Mouse (Mus musculus) frontal cortex, adult (tissue): Measurements from ENCODE around the gene Tmem37.
A peak's percentile ranks its signal among the peaks of the same experiment; 100 is the strongest.

Source experiments
- ATAC-seq: cut with Nextera tagmentation; 2 replicates; pipeline ENCODE4 v1.9.2; 2017; ENCODE audit warnings: mild to moderate bottlenecking, moderate library complexity, mixed read lengths; ENCODE audit not compliant: low TSS enrichment

Tmem37 gene

DNA sequence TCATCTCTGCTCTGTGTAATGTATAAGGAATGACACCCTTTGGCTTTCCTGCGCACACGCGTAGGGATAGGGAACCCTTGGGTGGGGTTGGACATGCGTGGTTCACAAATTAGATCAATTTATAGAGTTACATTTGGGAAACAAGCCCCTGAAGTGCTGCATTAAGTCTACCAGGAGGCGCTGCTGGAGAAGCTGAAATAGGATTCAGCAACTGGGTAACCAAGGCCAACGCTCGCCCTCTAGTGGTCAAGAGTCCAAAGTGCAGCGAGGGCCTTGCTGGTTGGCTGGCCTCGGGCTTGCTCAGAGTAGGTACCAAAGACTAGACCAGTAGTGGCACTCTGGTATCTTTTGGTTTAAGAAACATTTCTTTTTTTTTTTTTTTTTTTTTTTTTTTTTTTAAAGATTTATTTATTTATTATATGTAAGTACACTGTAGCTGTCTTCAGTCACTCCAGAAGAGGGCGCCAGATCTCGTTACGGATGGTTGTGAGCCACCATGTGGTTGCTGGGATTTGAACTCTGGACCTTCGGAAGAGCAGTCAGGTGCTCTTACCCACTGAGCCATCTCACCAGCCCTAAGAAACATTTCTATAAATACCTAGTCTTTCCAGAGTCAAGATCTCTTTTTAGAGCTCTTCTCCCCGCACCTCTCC is 19.7 kb upstream of the Tmem37 start:
- peak; percentile 97 for ATAC-seq

DNA sequence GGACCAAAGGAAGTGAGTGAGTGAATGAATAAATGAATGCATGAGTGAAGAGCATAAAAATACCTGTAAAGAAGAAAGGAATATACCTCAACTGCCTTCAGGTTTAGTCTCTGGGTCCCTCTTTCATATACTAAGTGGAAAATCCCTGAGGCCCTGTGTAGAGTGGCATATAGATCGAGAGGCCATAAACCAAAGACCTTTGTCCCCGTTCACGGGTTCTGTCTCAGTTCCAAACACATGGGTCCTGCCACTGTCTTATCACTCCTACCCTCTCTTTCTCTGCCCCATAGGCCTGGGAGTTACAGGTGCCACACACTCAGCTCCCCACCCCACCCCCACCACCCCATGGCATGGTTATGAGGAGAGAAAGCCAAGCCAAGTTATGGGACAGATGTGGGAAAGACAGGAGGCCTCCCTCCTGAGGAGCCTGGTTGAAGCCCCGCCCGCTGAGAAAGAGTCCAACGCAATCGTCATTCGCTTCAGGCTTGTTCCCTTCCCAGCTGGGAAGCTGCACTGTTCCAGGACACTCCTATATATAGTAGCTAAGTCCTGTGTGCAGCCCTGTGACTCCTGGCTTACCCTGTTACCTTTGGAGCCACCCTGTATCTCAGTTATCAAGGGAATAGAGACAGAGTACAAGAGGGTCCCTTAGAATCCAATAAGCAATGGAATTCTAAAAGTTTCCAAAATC is 17.2 kb upstream of the Tmem37 start:
- ATAC-seq: no peak

GRCm38 (mm10) chr1:120089180-120089579 is 15.3 kb upstream of the Tmem37 start:
- no peak for ATAC-seq

DNA sequence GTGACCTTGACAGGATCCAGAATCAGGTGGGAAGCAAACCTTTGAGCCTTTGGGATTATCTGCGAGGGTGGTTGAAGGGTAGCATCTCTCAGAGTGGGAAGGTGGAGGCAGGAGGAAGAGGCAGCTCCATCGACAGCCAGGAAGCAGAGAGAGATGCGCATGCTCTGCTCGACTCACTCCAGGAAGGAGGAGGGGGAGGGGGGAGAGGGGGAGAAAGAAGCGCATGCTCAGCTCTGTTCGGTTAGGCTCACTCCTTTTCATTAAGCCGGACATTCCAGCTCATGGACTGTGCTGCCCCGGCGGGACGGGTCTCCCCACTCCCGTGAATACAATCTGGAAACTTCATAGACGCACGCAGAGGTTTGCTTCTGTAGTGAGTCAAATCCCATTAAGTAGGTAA is 12.8 kb upstream of the Tmem37 start:
- no peak for ATAC-seq

DNA sequence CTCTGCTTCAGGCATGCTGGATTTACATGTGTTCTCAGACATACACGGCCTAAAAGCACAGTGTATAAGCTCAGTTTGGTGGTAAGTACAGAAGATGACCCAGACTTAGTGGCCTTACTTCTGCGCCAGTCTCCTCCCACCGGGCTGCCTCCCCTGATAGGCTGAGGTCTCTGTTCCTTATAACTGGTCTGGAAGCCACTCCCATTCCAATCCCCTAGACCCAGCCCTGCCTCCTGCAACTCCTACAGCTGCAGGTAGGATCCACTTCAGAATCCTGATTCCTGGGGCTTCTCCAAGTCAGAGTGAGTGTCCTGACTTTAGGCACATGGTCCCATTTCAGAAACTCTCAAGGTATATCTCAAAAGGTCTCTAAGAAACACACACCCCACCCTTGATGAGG is 11.8 kb upstream of the Tmem37 start:
- ATAC-seq: no peak

DNA sequence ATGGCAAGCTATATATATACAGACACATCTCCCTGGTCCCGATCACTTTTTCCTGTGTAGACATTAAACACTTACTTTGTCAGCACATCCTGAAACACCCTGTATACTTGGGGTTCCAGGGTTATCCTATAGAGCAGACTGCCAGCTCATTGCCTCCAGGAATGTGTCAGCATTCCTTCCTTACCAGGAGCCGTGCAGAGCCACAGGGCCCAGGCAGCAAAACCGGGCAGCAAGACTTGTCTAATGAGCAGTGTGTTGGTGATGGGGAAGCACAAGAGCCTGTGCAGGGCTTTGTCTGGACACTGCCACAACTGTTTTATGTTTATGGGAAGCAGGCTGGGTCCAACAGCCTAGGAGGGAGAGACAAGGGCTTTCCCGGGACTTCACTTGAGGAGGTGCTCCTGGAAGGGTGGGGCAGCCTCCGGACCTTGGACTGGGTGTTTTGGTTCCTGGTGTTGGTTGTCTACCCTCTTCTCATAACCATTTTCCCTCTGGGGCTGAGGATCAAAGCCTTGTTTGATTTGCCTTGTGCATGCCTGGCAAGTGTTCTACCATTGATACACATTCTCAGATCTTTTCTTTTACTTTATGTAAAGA is 10.1 kb upstream of the Tmem37 start:
- no peak for ATAC-seq

- ATAC-seq: peak; percentile 47; the same call in 1 of the 2 replicates
These were observed 9.2 kb upstream of the Tmem37 start for GRCm38 (mm10) chr1:120082957-120083585.

GRCm38 (mm10) chr1:120080632-120081031 is 6.8 kb upstream of the Tmem37 start:
- no peak for ATAC-seq

- no peak for ATAC-seq
These were observed 4.0 kb upstream of the Tmem37 start for GRCm38 (mm10) chr1:120077746-120078410.

DNA sequence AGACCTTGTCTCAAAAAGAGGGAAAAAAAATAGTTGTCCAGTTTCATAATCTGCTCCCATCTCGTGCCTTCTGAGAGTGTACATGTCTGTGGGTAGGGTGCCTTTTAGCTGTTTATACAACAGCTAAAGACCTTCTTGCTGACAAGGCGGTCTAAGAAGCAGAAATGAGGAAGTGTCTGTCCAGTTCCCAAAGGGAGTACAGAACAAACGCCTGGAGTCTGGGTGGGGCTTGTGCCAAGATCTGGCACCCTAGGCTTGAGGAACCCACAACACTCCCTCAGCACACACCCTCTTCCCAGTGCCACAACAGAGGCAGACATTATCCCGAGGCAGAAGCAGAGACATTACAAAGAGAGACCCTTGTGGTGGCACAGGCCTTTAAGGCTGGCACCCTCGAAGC is 1.6 kb upstream of the Tmem37 start:
- no peak for ATAC-seq

GRCm38 (mm10) chr1:120074931-120075330 is 1.1 kb upstream of the Tmem37 start:
- ATAC-seq: no peak

GRCm38 (mm10) chr1:120074307-120074702 is 431 bp upstream of the Tmem37 start:
- peak; percentile 46 for ATAC-seq

- ATAC-seq: 0 out of 2 replicates have a peak, but pooled peaks have one; percentile 10
These were observed 974 bp downstream of the Tmem37 start for GRCm38 (mm10) chr1:120072900-120073299.

GRCm38 (mm10) chr1:120071133-120071532 is 2.7 kb downstream of the Tmem37 start:
- ATAC-seq: no peak

- ATAC-seq: no peak
These were observed 3.7 kb downstream of the Tmem37 start for GRCm38 (mm10) chr1:120070168-120070567.

DNA sequence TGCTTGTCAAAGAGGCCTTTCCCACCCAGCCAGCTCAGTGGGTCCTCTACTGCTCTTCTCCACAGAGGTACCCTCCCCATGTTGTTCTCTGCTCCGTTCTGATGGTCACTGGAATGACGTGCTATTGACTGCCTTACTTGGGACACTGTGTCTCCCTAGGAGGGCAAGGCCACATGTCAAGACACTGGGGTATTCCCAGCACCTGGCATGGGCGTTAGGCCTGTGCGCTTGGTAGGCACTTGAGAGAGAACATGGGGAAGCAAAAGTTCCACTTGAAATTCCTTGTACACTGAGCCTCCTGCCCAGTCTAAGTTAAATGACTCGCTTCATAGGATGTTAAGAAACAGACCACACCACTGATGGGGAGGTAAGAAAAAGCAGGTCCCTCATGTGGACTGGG is 4.8 kb downstream of the Tmem37 start:
- no peak for ATAC-seq

DNA sequence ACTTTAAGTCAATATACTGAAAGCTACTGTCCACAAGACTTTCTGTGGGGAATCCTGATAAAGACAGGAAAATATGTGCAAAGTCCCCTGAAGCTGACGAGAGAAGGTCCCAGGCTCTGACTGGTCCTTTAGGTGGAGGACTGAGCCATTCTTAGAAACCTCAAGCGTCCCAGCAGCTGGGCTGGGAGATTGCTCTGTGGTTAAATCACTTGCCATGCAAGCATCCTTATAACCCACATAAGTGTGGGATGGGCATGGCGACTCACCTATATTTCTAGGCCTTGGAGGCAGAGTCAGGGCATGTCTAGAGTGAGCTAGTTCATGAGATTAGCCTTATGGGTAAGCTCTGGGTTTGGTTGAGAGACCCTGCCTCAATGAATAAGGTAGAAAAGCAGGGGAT is 7.2 kb downstream of the Tmem37 start:
- ATAC-seq: no peak

DNA sequence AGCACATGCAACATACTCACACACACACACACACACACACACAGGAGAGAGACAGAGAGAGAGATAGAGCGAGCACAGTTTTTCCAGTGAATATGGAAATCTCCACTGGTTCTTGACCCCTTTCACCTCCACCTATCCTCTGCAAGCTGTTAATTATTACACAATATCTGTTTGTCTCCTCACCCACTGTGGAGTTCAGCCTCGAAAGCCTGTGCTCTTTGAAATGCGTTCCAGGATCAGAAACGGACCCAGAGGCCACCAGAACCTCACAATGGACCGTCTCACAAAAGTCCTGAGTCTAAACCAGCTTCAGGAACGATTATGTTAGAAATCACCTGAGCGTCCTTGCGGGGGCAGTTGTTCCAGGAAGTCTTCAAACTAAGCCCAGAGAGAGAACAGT is 7.7 kb downstream of the Tmem37 start:
- no peak for ATAC-seq

DNA sequence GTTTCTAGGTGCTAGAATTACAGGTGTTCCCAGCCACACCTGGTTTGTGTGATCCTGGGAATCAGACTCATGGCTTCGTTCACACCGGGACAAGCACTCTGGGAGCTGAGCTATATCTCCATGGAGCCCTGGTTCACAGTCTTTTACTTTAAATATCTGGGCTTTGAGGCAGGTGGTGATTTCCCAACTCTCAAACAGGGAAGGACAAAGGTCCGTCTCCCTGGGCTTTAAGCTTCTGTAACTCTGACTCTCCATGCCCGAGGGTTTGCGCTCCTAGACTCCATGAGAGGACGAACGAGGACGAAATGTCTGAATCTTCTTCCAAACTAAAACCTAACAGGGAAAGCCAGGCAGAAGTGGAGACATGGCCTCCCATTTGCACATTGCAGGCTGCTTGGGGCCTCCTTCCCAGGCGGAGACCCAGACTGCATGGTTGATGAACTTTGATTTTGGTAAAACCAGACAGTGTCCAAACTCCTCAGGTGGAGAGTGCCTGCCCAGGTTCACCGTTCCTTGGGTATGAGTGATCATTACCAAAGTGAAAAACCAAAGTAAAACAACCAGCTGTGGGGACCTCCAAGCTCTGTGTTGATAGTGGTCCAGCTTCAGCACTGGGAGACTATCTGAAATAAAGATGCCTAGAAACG is 9.7 kb downstream of the Tmem37 start:
- no peak for ATAC-seq

DNA sequence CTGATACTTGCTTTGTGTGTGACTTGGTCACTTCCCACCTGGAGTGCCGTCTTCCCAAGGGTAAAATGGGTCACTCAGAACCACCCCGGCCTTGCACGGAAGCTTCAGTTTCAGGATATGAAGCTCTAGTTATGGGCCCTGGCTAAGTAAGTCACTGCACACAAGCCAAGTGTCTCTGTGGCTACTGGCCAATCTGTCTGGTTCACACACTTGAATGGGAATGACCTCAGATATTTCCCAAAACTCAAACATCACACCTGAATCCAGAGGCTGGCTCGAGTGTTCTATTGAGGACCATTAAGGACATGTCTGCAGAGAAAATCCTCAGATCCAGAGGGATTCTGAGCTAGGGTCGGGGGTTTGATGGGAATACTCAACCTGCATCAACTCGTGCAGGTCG is 11.6 kb downstream of the Tmem37 start:
- ATAC-seq: no peak

GRCm38 (mm10) chr1:120060687-120061086 is 13.2 kb downstream of the Tmem37 start:
- no peak for ATAC-seq
